Mouse (Mus musculus): ENCODE data around the gene Gm382. TPM values are rescaled to one million over a fixed set of nuclear protein-coding genes. Genes with fewer than 3 reads are reported as not detected.

The Gm382 gene
- not detected in 2 replicates for polyA plus RNA-seq (2015; fragmentation: Nextera tagmentation; extraction: Ambion mirVana)

- WGBS: 86% methylated on average over 1 of the region's 1 CpGs
- Histone ChIP-seq H3K4me1 (ENCODE audit: insufficient read depth, low read length) (no peaks in the 10 kb centered on the region), H3K4me3 (ENCODE audit: low read length) (no peak within 1 kb of the TSS), H3K9ac (replicated peaks; ENCODE audit: low read length) (no peak within 1 kb of the TSS), H3K36me3 (ENCODE audit: insufficient read depth, low read length) (no peaks in the 10 kb centered on the region), H3K4me2 (replicated peaks; ENCODE audit: low read depth, low read length) (no peak within 1 kb of the TSS), H3K27ac (ENCODE audit: low read length) (no peak within 1 kb of the TSS), H3K9me3 (ENCODE audit: low read length) (no peaks in the 10 kb centered on the region), H3K27me3 (ENCODE audit: insufficient read depth, low read length) (no peaks in the 10 kb centered on the region)
- no peak for ATAC-seq (ENCODE audit: low FRiP score, low TSS enrichment)
Measured at GRCm38 (mm10) chrX:127039672-127040071, at the start of gene Gm382. Gm382 (plus strand) TSS chrX:127039972.

- H3K9me3 ChIP-seq (ENCODE audit: low read length): 0 out of 2 replicates have a peak, but pooled peaks cover 2% of the 10 kb centered on the region
- H3K9ac ChIP-seq (replicated peaks; ENCODE audit: low read length): no peak overlapping the region
- no peak for ATAC-seq (ENCODE audit: low FRiP score, low TSS enrichment)
- WGBS: 86% methylated on average over 2 of the region's 2 CpGs
- no peak overlapping the region for H3K27ac ChIP-seq (ENCODE audit: low read length)
- no peaks in the 10 kb centered on the region for H3K36me3 ChIP-seq (ENCODE audit: insufficient read depth, low read length)
- no peaks in the 10 kb centered on the region for H3K4me1 ChIP-seq (ENCODE audit: insufficient read depth, low read length)
- H3K4me2 ChIP-seq (replicated peaks; ENCODE audit: low read depth, low read length): no peak overlapping the region
- H3K4me3 ChIP-seq (ENCODE audit: low read length): no peak overlapping the region
- H3K27me3 ChIP-seq (ENCODE audit: insufficient read depth, low read length): no peaks in the 10 kb centered on the region
Measured at GRCm38 (mm10) chrX:127070179-127070578, 30.4 kb downstream of the Gm382 start.

- WGBS: 75% methylated on average over 2 of the region's 2 CpGs
- no peaks in the 10 kb centered on the region for H3K27me3 ChIP-seq (ENCODE audit: insufficient read depth, low read length)
- H3K4me3 ChIP-seq (ENCODE audit: low read length): no peak overlapping the region
- ATAC-seq (ENCODE audit: low FRiP score, low TSS enrichment): no peak
- no peaks in the 10 kb centered on the region for H3K36me3 ChIP-seq (ENCODE audit: insufficient read depth, low read length)
- no peak overlapping the region for H3K9ac ChIP-seq (replicated peaks; ENCODE audit: low read length)
- H3K4me1 ChIP-seq (ENCODE audit: insufficient read depth, low read length): no peaks in the 10 kb centered on the region
- no peaks in the 10 kb centered on the region for H3K9me3 ChIP-seq (ENCODE audit: low read length)
- no peak overlapping the region for H3K4me2 ChIP-seq (replicated peaks; ENCODE audit: low read depth, low read length)
- no peak overlapping the region for H3K27ac ChIP-seq (ENCODE audit: low read length)
Measured at GRCm38 (mm10) chrX:127091282-127091681, 51.5 kb downstream of the Gm382 start.

DNA sequence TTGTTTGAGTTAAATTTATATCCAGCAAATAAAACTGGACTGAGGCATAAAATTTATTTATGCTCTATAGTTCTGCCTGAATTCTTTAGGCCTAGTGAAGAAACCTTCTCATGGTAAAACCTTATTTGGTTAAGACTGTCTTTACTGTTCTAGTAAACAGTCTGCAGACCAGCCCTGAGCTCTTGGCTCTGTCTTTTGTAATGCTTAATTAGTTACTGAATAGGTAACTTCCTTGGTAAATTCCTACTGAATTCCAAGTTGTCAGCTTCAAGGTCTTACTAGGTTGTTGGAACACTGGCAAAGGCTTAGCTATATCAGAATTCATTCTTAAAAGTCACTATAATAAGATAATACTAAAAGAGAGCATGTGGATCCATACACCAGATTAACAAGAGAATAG lies 53.3 kb downstream of the Gm382 start:
- ATAC-seq (ENCODE audit: low FRiP score, low TSS enrichment): no peak
- H3K9ac ChIP-seq (replicated peaks; ENCODE audit: low read length): no peak overlapping the region
- H3K36me3 ChIP-seq (ENCODE audit: insufficient read depth, low read length): no peaks in the 10 kb centered on the region
- H3K27me3 ChIP-seq (ENCODE audit: insufficient read depth, low read length): no peaks in the 10 kb centered on the region
- H3K4me1 ChIP-seq (ENCODE audit: insufficient read depth, low read length): no peaks in the 10 kb centered on the region
- H3K27ac ChIP-seq (ENCODE audit: low read length): no peak overlapping the region
- H3K4me2 ChIP-seq (replicated peaks; ENCODE audit: low read depth, low read length): no peak overlapping the region
- H3K9me3 ChIP-seq (ENCODE audit: low read length): no peaks in the 10 kb centered on the region
- H3K4me3 ChIP-seq (ENCODE audit: low read length): no peak overlapping the region

- Histone ChIP-seq H3K9me3 (ENCODE audit: low read length) (no peaks in the 10 kb centered on the region), H3K4me3 (ENCODE audit: low read length) (no peak overlapping the region), H3K4me2 (replicated peaks; ENCODE audit: low read depth, low read length) (no peak overlapping the region), H3K36me3 (ENCODE audit: insufficient read depth, low read length) (no peaks in the 10 kb centered on the region), H3K27me3 (ENCODE audit: insufficient read depth, low read length) (no peaks in the 10 kb centered on the region), H3K27ac (ENCODE audit: low read length) (no peak overlapping the region), H3K9ac (replicated peaks; ENCODE audit: low read length) (no peak overlapping the region), H3K4me1 (ENCODE audit: insufficient read depth, low read length) (no peaks in the 10 kb centered on the region)
- no peak for ATAC-seq (ENCODE audit: low FRiP score, low TSS enrichment)
- WGBS: 92% methylated on average over 3 of the region's 3 CpGs
Measured at GRCm38 (mm10) chrX:127093961-127094360, 54.2 kb downstream of the Gm382 start.

GRCm38 (mm10) chrX:127104341-127104740 lies 64.6 kb downstream of the Gm382 start:
- WGBS: 74% methylated on average over 2 of the region's 2 CpGs
- Histone ChIP-seq H3K36me3 (ENCODE audit: insufficient read depth, low read length) (no peaks in the 10 kb centered on the region), H3K27me3 (ENCODE audit: insufficient read depth, low read length) (no peaks in the 10 kb centered on the region)

More at GRCm38 (mm10) chrX:127104341-127104740, 64.6 kb downstream of the Gm382 start:
- H3K4me3 ChIP-seq (ENCODE audit: low read length): no peak overlapping the region
- no peaks in the 10 kb centered on the region for H3K9me3 ChIP-seq (ENCODE audit: low read length)
- no peaks in the 10 kb centered on the region for H3K4me1 ChIP-seq (ENCODE audit: insufficient read depth, low read length)
- no peak overlapping the region for H3K27ac ChIP-seq (ENCODE audit: low read length)
- no peak overlapping the region for H3K9ac ChIP-seq (replicated peaks; ENCODE audit: low read length)
- ATAC-seq (ENCODE audit: low FRiP score, low TSS enrichment): no peak
- H3K4me2 ChIP-seq (replicated peaks; ENCODE audit: low read depth, low read length): no peak overlapping the region

Other genes with a start within 250 kb of the Gm382 start
- gene 4932411N23Rik, start 224.1 kb upstream of the Gm382 start, polyA plus RNA-seq (2015; fragmentation: Nextera tagmentation; extraction: Ambion mirVana): not detected in 2 replicates